Mouse (Mus musculus) brain, adult 2 months (tissue): ENCODE measurements around the gene Slc2a4.

ENCODE experiments used
- DNase-seq: peaks from one replicate; pipeline ENCODE4 v3.0.0; 2011; ENCODE audit warnings: low read depth, low spot score

The Slc2a4 gene

DNA sequence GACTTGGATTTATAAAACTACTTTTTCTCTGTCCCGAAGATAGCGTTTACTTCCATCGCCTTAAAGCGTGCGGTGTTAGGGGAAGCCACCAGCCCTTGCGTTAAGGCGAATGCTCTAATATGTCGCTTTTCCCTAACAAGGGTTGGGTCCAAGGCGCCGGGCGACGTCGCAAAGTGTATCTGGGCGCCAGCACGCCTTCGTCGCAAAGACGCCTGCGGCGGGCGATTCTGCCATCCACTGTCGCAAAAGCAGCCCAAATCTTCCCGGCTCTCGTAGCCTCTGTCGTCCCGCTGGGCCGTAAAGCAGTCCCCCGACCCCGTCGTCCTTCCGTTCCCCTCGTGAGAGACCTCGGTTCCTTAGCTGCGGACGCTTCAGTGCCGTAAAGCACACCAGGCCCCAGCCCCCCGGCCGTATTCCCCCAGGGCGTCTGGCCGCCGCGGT lies 46.6 kb downstream of the Slc2a4 start:
- peak; percentile 100 for DNase-seq

GRCm38 (mm10) chr11:69900471-69901405 lies 47.2 kb downstream of the Slc2a4 start, which contains the start of the genes 2810408A11Rik and Neurl4:
Gene 2810408A11Rik (minus strand): TSS chr11:69900987.
Gene Neurl4 (plus strand): TSS chr11:69901072.
- peak; percentile 98 for DNase-seq

DNA sequence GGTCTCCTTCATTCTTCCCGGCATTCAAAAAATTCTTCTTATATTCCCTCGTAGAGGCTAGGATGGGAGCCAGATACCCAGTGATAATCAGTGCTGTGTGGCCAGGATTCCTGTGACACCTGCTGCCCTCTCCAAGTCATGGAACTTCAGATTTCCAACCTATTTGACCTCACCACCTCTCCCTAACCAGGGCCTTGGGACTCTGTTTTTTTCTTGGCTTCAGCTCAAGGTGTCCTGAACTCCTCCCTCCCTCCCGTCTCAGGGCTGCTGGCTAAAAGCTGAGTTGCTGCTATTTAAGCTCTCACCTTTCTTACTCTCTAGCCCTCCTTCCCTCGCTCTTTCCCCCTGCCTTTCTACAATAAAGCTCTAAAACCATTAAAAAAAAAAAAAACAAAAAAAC lies 48.1 kb downstream of the Slc2a4 start:
- no peak for DNase-seq

GRCm38 (mm10) chr11:69895291-69895690 lies 52.7 kb downstream of the Slc2a4 start, which contains the start of gene Acap1:
Gene Acap1 (minus strand): TSS chr11:69895539.
- no peak for DNase-seq

DNA sequence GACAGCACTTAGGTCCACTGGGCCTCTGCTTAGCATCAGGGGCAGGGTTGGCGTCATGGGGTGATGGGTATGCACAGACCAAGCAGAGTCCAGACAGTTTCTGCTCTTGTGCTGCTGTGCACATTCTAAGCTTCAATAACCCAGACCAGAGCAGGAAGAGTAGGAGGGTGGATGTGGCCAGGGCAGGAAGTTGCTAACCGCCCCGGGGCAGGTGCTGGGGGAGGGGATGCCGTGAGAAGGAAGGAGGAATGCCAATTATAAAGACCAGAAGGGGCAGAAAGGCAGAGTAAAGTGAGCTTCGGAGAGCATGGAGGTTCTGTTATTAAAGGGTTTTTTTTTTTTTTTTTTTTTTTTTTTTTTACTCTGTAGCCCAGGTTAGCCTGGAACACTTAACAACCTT lies 53.3 kb downstream of the Slc2a4 start:
- no peak for DNase-seq
